Mouse (Mus musculus) small intestine, adult 2 months (tissue): ENCODE measurements at regions not wholly inside any gene's neighbourhood (a gene's known extent, or its start where the extent isn't known, plus 50 kb on each side); places are given as distances from the start of the nearest gene placed in this dataset.

ENCODE experiments used
- H3K27ac ChIP-seq: fragments of 200-500 bp; 2 replicates; pipeline ENCODE4 v1.5.1; 2012; ENCODE audit warnings: low read depth, low read length, control low read depth, inconsistent platforms; ENCODE audit not compliant: insufficient read depth
- H3K27me3 ChIP-seq: fragments of 200-500 bp; 2 replicates; pipeline ENCODE4 v1.6.1; 2012; ENCODE audit warnings: mild to moderate bottlenecking, moderate library complexity, low read length, inconsistent platforms; ENCODE audit not compliant: control insufficient read depth, insufficient read depth
- H3K36me3 ChIP-seq: fragments of 200-500 bp; 2 replicates; pipeline ENCODE4 v1.6.1; 2012; ENCODE audit warnings: mild to moderate bottlenecking, low read length, control low read depth, inconsistent platforms; ENCODE audit not compliant: control insufficient read depth, insufficient read depth
- H3K4me1 ChIP-seq: fragments of 200-500 bp; 2 replicates; pipeline ENCODE4 v1.6.1; 2012; ENCODE audit warnings: low read length, inconsistent platforms, mixed read lengths; ENCODE audit not compliant: control insufficient read depth, insufficient read depth, insufficient read length
- H3K4me3 ChIP-seq: fragments of 200-500 bp; 2 replicates; pipeline ENCODE4 v1.5.1; 2012; ENCODE audit warnings: low read depth, mild to moderate bottlenecking, control low read depth, inconsistent platforms, low read length, moderate library complexity
- CTCF ChIP-seq: fragments of 200-500 bp; IDR thresholded peaks from 2 replicates; pipeline ENCODE4 v1.5.1; 2012; ENCODE audit warnings: low read depth, mild to moderate bottlenecking, control low read depth, inconsistent platforms, low read length, moderate library complexity, mixed read lengths; ENCODE audit not compliant: insufficient replicate concordance, insufficient read length; ENCODE audit errors: extremely low read depth
- POLR2A ChIP-seq: fragments of 200-500 bp; IDR thresholded peaks from 2 replicates; pipeline ENCODE4 v1.6.1; 2012; ENCODE audit warnings: low read depth, mild to moderate bottlenecking, control low read depth, inconsistent platforms, low read length, moderate library complexity
- WGBS: fragments of 180-500 bp; shearing (Covaris S2); methylation state at CpG from one replicate; pipeline ENCODE4 v1.1.7; 2018; 5-methylcytosine and 5-hydroxymethylcytosine counted together

DNA sequence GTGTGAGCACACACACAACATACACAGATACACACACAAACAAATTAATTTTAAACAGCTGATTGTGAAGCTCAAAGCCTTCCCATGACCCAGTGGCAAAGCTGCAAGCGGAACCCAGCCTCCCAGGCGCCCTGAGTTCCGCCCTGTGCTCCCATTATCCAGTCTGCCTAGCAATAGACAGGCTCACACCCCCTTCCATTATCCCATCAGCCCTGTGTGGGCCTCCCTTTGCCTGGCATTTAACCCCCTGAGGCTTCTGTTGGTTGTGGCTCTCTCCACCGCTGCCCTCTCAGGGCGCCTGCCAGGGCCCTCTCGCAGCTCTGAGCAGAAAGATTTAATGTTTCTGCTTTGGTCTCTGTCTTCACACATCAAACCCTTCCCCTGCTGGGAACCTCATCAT is 166.4 kb downstream of the Cct6b start:
- WGBS = 15% methylated on average over 6 of the region's 6 CpGs
- no peak overlapping the region for H3K27ac ChIP-seq
- H3K27me3 ChIP-seq = no peaks in the 10 kb centered on the region
- no peaks in the 10 kb centered on the region for H3K36me3 ChIP-seq
- H3K4me3 ChIP-seq = no peak overlapping the region
- TF ChIP-seq CTCF (no peak), POLR2A (no peak)
- H3K4me1 ChIP-seq = no peaks in the 10 kb centered on the region

DNA sequence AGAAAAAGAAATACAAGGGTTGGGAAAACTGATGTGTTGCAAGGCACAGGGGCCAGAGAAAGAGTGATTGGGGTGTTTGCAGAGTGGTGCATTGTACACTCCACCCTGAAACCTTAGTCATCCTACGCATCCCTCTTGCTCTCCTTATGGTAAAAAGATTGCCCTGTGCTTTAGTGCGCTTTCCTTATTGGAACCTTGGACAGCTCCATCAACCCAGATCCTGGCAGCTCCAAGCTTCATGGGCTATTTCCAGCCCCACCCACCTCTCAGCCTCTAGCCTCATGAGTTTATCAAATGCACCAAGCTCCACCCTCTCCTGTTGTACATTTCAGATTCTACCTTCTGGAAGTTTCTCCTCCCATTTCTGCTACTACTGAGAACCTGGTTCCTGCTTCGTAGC is 167.3 kb downstream of the Cct6b start:
- no peak for TF ChIP-seq POLR2A
- Histone ChIP-seq H3K36me3 (no peaks in the 10 kb centered on the region), H3K4me3 (no peak overlapping the region), H3K27ac (no peak overlapping the region), H3K4me1 (no peaks in the 10 kb centered on the region), H3K27me3 (no peaks in the 10 kb centered on the region)
- WGBS = 48% methylated on average over 3 of the region's 3 CpGs

GRCm38 (mm10) chr11:82589761-82590160 is 174.4 kb downstream of the Cct6b start:
- no peak overlapping the region for H3K4me3 ChIP-seq
- H3K27me3 ChIP-seq = no peaks in the 10 kb centered on the region
- no peaks in the 10 kb centered on the region for H3K4me1 ChIP-seq
- WGBS = 47% methylated on average over 2 of the region's 2 CpGs
- no peaks in the 10 kb centered on the region for H3K36me3 ChIP-seq
- H3K27ac ChIP-seq = no peak overlapping the region
- TF ChIP-seq CTCF (no peak), POLR2A (no peak)

DNA sequence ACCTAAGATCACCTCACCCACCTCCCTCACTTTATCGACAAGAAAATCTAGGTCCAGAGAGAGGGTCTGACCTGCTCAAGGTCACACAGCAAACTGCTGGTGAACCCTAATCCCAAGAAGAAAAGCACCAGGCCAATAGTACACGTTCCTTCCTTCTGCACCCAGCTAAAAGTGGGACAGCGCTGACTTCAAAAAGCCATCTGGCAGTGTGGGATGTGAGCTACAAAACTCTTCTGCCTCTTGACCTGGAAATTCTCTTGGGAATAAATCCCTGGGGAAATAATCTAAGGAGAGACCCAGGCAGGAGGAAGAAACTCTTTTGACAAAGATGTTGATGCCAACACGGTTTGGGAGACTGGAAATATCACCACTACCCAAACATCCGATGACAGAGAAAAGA is 175.4 kb downstream of the Cct6b start:
- 73% methylated on average over 5 of the region's 5 CpGs for WGBS
- no peak overlapping the region for H3K4me3 ChIP-seq

DNA sequence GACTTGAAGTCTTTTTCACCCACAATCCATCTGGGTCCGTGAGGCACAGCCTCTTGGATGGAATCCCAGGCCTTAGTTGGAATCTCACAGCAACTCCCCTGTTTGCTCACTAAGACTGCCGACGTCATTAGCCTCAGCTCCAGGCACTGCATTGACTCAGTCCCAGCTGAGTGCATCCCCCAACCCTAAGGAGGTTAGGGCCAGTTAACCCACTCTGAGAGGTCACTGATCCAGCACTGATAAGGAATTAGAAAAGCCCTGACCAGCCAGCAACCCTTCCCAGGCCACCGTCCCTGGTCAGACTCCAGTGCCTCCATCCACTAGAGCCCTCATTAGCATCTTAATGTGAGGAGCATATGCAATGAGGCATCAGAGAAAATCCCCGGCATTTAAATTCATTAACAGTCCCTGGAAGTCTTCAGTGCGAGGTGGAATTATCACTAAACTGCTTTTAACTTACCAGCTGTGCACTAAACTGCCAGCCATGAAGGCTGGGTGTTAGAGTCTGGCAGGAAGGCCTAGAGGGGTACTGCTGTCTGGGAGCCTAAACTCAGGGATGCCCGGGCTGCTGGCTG is 184.2 kb downstream of the Cct6b start:
- WGBS = 24% methylated on average over 7 of the region's 7 CpGs
- H3K4me1 ChIP-seq = no peaks in the 10 kb centered on the region
- no peak overlapping the region for H3K27ac ChIP-seq
- no peak for TF ChIP-seq POLR2A
- TF ChIP-seq CTCF = no peak
- H3K36me3 ChIP-seq = no peaks in the 10 kb centered on the region
- H3K4me3 ChIP-seq = no peak overlapping the region
- H3K27me3 ChIP-seq = no peaks in the 10 kb centered on the region

More for the DNA sequence above, 175.4 kb downstream of the Cct6b start:
- TF ChIP-seq CTCF (no peak), POLR2A (no peak)
- Histone ChIP-seq H3K27ac (no peak overlapping the region), H3K4me1 (no peaks in the 10 kb centered on the region), H3K27me3 (no peaks in the 10 kb centered on the region), H3K36me3 (no peaks in the 10 kb centered on the region)

GRCm38 (mm10) chr11:82576019-82576418 is 187.3 kb downstream of the Tmem132e start:
- Histone ChIP-seq H3K27ac (no peak overlapping the region), H3K4me3 (no peak overlapping the region), H3K27me3 (no peaks in the 10 kb centered on the region), H3K4me1 (no peaks in the 10 kb centered on the region), H3K36me3 (no peaks in the 10 kb centered on the region)
- WGBS = 63% methylated on average over 3 of the region's 3 CpGs
- TF ChIP-seq POLR2A (no peak), CTCF (no peak)

- H3K36me3 ChIP-seq = no peaks in the 10 kb centered on the region
- 66% methylated on average over 4 of the region's 4 CpGs for WGBS
- H3K4me1 ChIP-seq = no peaks in the 10 kb centered on the region
- H3K27me3 ChIP-seq = no peaks in the 10 kb centered on the region
- H3K4me3 ChIP-seq = no peak overlapping the region
- no peak overlapping the region for H3K27ac ChIP-seq
- TF ChIP-seq CTCF (no peak), POLR2A (no peak)
These were observed 184.4 kb downstream of the Tmem132e start for GRCm38 (mm10) chr11:82573126-82573525.

DNA sequence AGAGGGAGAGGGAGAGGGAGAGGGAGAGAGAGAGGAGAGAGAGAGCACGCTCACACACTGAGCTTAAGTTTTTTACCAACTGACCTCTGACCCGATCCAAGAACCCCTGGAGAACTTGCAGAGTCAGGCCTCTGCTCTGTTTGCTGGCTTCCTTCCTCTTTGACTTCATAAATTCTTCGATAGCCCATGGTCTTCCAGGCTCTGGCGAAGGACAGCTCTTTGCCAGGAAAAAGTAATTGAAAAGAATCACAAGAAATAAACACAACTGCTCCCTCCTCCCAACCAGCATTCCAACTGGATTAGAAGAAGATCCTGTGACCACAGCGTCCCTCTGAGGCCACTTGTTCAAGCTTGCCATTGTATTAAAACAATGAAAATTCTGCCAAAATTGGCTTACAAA is 182.8 kb downstream of the Tmem132e start:
- no peaks in the 10 kb centered on the region for H3K4me1 ChIP-seq
- H3K27ac ChIP-seq = no peak overlapping the region
- no peak for TF ChIP-seq CTCF
- no peak for TF ChIP-seq POLR2A
- H3K27me3 ChIP-seq = no peaks in the 10 kb centered on the region
- H3K4me3 ChIP-seq = no peak overlapping the region
- 26% methylated on average over 5 of the region's 5 CpGs for WGBS
- H3K36me3 ChIP-seq = no peaks in the 10 kb centered on the region
